Mouse (Mus musculus) skeletal muscle tissue, adult 2 months (tissue): ENCODE data around the gene Flywch1.
"Not testable (repeated sequence)": the region's sequence is repeated elsewhere in the genome, so short reads cannot be mapped to it uniquely, and the experiment has no call there.

ENCODE experiments used
- DNase-seq: peaks from one replicate; pipeline ENCODE4 v3.0.0-alpha.2; 2012; ENCODE audit warnings: low read depth, low spot score

The Flywch1 gene

DNA sequence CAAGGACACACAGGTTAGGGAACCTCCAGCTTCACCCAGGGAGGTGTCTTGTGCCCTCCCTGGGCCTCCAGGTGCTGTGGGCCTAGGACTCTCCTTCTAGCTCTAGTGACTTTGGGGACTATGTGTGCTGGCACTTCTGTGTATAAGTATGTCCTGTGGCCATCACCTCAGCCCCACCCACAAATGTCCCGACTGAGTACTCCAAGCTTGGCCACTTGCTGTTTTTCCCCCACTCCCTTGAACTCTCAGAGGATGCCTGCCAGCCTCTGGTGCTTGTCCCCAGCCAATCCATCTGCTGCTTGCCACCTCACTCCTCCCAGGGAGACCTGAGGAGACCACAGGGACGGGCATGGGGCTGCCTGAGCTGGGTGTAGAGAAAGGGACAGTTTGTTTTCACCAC lies 7.0 kb upstream of the Flywch1 start:
- DNase-seq, result no peak

DNA sequence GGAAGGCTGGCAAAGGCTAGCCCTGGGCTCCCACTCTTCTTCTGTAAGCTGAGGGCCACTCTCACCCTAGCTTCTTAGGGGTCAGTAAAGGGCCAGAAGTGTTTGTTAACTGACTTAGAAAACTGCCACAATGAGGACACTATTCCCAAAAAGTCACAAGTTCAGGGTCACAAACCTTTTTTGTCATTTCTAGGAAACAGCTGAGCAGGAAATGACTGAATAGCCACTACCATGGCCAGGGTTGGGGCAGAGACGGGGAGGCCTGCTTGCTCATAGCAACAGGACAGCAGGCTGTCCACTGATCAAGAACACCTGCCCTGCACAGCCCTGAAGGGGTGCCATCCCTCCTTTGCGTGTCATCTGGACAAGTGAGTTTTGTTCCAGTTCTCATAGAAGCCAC lies 5.7 kb upstream of the Flywch1 start:
- no peak for DNase-seq

DNA sequence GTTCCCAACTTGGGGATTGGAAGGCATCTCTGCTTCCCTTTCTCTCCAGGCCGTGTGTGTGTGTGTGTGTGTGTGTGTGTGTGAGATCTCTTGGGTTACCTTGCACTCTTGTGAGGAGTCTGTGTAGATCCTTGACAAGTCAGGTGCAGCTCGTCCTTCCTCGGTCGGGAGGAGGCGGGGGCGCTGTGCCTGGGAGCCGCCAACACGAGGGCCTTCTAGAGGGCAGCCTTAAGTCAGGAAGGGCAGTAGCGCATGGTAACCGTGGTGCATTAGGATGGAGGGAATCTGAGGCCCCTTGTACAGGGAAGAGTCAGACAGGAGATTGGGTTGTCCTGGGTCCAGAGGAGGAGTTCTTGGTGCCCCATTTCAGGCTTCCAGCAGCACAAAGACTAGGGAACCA lies 4.8 kb upstream of the Flywch1 start:
- DNase-seq, result no peak

DNA sequence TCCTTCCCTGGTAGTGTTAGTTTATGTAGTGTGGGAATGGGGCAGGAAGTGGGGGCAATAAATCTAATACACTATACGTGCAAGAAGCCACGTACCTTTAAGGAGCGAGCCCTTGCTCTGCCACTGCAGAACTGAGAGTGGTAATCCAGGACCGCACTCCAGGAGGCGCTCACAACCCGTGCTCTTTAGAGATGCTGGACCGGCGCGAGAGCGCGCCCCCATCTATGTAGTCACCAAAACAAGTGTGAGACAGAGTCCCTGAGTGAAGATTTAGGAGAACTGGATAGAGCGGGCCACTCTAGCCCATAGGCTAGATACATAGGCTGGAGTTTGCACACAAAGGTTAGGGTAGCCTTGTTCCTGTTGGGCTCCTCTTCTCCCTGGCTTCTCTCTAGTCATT lies 2.7 kb upstream of the Flywch1 start:
- DNase-seq, result peak; percentile 48

DNA sequence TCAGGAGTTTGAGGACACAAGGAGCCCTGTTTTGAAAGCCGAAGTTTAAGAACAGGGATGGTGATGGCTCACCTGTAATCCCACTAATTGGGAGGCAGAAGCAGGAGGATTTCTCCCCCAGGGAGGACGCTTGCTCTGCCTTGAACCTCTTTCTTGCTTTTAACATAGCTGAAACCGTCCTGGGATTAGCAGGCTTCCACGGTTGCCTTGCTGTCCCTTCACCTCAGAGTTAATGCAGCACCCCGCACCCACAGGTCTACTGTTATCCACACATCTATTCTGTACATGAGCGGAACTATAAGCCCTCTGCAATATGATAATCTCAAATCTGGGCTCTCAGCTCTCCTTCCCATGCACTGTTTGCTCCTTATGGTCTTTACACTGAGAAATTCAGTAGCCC lies 2.3 kb upstream of the Flywch1 start:
- DNase-seq, result no peak

DNA sequence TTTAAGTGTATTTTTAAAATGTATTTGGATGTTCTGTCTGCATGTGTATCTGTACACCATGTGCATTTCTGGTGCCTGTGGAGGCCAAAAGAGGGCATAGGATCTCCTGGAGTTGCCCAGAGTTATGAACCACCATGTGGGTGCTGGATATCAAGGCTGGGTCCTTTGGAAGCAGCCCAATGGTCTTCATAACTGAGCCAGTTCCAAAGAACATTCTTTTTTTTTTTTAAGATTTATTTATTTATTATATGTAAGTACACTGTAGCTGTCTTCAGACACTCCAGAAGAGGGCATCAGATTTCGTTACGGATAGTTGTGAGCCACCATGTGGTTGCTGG lies 786 bp upstream of the Flywch1 start:
- DNase-seq, result not testable (repeated sequence)

DNA sequence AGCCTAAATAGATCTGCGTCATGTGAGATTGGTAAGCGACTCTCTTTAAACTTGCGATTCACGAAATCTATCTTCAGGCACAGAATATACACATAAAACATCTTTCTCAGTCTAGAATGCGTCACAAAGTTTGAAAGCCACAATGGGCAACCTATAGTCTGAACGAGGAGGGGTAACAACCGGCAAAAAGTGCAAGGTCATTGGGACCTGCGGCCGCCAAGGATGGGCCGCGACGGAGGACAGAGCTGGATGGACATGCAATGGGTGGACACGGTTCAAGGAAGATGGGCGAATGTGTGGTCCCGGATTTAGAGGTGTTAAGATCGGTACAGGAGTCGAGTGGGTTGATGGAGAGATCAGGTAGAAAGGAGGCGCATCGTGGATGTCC lies 512 bp downstream of the Flywch1 start:
- no peak for DNase-seq

DNA sequence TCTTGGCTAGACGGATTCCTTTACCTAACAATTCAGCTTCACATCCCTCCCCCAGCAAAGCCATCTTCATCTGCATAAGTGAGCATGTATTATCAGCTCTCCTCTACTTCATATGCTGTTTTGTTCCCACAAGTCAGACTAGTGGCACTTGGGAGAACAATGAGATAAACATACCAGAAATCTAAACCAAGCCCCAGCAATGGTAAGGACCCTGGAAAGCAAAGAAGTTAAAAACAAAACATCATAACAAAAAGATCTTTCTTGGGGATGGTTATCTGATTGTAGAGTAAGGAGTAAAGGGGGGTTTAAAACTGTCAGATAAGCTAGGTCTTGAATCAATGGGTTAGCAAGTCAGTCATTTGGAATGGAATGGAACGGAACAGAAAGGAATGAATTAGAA lies 909 bp downstream of the Flywch1 start:
- DNase-seq, result no peak

DNA sequence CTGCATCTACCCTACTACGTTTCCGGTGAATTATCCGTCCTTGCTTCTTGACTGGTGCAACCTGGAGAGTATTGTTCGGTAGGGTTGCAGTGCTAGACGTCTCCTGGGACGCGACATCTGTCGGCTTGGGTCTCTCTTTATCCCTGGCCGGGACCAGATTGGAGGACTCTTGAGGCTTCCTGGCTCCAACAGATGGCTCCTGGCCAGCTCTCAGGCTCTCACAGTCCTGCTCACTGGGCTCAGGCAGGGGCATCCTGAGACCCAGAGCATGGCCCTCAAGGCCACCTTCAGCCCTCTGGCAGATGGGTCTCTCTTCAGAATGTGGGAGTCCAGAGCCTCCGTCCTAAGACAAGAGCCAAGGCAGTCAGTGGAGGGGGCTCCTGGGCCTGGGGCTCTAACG lies 8.4 kb downstream of the Flywch1 start:
- no peak for DNase-seq

DNA sequence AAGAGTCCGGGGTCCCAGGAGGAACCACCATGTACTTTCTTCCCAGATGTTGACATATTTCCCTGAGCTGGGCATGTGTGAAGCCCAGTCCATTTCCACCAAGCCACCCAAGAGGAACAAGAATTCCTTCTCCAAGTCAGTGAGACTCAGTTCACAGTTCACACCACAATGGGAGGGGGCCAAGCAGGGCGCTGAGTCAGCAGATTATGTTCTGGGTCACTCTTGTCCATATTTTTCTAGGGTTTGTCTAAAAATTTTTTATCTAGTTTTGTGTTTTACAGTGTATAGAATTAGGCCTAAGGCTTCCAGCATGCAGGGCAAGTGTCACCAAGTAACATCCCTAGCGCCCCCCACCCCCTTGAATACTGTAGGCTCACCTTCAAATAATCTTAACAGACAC lies 10.2 kb downstream of the Flywch1 start:
- DNase-seq, result no peak

DNA sequence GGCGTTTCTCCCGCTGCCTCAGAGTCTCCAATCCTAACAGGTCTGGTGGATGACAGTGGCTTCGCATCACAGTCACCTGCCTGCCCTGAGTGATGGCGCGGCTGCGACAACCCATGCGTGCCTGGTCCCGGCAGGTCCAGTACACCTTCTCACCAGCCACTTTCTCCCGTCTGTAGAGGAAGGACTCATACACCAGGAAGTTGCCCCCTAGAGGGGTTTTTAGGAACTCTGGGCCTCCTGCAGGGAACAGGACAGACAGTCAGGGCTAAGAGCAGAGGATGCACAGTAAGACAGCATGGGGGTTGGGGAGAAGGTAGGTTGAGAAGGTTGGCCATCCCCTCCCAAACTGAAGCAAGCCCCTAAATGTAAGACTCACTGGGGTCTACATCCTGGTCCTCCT lies 11.2 kb downstream of the Flywch1 start:
- no peak for DNase-seq

DNA sequence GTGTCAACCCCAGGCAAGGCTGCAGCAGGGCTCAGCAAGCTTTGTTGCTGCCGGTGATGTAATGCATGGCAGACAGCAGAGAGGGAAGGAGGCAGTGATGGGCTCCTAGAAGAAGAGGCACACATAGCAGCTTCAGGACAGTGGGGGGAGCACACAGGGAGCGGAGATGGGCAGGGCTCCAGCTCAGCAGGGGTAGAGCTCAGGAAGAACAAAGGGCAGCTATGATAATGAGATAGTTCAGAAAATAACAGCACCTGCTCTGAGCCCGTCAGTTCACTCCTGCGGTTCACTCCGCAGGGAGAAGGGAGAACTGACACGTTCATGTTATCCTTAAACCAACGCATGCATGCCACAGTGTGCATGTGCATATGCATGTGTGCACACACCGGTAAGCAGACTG lies 12.6 kb downstream of the Flywch1 start:
- DNase-seq, result no peak

DNA sequence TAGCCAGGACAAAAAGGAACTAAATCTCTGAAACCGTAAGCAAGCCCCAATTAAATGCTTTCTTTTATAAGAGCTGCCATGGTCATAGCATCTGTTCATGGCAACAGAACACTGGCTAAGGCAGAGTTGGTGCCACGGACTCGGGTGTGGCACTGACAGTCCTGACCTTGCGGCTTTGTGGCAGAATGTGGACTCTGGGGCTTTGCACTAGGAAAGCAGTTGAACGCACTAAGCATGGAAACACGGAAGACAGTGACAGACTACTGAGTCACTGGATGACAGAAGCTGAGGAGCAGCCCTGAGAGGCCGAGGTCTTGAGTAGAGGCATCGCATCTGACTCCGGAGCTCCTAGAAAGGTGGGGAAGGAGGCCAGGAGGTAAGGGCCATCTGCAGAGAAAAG lies 13.8 kb downstream of the Flywch1 start:
- no peak for DNase-seq

DNA sequence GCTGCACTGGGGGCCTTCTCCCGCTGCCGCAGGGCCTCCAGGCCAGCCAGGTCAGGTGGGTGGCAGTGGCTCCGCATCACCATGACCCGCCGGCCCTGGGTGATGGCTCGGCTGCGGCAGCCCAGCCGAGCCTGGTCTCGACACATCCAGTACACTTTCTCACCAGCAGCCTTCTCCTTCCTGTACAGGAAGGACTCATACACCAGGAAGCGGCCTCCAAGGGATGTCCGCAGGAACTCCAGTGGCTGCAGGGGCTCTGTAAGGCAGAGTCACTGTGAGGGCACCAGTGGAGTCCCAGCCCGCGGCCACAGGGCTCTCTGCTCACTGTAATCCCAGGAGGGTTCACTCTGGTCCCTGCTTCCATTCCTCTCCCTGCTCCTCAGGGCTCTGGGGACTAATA lies 15.7 kb downstream of the Flywch1 start:
- no peak for DNase-seq

DNA sequence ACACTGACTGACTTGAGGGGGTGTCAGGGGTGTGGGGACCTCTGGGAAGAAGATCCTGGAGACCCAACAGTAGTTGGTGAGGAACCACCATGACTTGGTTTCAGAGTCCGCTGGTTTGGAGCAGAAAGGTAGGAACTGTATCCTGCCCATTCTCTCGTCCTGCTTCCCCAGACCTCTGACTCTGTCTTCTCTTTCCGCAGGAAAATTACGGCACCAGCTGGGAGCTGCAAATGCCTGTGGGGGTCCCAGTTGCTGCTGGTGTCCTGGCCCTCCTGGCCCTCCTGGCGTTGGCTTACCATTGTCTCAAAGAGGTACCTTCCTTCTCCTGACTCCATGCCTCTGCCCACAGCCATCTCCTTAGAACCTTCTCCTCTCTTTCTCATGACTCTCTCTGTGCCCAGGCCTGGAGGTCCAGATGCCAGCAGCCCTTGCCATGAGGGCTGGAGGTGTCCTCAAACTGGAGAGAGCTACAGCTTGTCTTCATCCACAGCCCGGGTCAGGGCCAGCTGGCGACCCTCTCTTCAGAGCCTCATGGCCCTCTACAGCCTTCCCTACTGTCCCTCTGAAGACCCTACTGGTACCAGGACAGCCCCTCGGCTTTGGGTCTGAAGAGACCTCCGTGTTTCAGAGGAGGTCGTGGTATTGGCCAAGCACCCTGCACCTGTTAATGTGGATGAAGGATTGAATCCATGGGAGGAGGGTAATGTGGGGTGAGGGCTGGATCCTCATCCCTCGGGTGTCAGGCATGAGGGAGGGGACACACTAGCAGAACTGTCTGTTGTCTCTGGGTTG lies 21.8 kb downstream of the Flywch1 start:
- DNase-seq, result no peak

DNA sequence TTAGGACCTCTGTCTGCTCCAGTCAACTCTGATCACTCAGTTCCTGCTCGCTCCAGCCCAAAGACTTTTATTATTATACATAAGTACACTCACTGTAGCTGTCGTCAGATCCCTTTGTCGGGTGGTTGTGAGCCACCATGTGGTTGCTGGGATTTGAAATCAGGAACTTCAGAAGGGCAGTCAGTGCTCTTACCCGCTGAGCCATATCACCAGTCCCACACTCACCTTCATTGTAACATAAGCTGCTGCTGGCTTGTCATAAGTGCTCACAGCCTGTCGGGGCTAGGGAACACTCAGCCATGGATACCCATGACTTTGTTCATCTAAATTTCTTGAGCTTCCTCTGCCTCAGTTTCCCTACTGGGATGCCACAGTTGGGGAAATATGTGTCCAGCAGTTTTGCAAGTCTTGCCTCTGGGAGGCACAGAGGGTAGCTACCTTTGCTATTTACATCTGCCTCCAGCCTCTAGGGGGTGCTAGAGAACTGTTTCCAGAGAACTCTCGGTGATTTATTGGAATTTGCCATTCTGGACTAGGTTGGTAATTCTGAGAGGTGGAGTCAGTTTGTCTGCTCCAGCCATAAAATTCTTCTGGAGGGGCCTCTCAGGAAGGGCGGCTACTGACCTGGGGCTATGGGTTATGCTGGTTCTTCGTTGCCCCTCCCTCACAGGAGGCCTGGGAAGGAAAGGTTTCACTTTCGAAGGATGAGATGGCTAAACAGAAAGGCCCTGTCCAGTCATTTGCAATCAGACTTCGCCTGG lies 22.6 kb downstream of the Flywch1 start:
- peak; percentile 75 for DNase-seq

DNA sequence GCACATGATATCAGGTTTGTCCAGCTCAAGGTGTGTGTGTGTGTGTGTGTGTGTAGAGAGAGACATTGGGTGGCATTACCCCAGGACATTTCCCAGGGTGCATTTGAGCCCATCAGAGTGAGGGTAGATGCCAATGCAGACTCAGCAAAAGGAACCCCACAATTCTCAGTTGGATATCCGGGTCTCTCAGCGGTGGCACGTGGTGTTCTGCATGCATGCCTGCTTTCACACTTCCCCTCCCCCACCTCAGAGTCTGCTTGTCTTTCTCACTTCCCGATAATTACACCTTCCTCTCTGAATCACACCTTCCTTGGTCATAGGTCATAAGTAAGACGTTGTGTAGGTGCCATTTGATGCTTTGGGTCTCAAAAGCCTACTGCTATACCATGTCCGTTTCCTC lies 23.4 kb downstream of the Flywch1 start:
- DNase-seq, result no peak

DNA sequence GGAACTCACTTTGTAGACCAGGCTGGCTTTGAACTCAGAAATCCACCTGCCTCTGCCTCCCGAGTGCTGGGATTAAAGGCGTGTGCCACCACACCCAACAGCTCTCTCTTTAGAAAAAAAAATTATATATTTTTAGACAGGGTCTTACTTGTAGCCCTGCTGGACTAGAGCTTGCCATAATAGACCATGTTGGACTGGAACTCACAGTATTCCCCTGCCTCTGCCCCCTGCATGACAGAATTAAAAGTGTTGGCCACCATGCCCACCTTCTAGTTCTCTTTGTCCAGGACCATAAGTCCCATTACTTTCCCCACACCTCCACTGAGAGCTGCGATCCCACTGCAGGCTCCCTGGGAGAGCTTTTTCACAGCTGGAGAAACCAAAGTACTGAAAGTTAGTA lies 23.9 kb downstream of the Flywch1 start:
- no peak for DNase-seq

DNA sequence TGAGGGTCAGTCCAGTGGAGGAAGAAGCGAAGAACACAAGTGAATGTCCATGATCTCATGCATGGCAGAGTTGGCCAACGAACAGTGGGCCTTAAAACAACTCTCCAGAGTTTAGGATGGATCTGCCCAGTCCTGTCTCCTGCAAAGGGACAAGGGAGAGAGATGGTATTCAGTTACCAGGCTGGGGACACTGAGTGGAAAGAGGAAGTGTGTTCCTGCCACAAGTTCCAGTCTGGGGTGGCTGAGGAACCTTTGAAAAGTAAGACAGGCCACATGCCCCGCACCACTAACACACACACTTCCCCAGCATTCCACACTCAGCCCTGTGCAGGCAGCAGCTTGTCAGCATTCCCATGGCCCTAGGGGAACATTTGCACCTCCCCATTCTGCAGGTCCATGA lies 24.6 kb downstream of the Flywch1 start:
- no peak for DNase-seq

DNA sequence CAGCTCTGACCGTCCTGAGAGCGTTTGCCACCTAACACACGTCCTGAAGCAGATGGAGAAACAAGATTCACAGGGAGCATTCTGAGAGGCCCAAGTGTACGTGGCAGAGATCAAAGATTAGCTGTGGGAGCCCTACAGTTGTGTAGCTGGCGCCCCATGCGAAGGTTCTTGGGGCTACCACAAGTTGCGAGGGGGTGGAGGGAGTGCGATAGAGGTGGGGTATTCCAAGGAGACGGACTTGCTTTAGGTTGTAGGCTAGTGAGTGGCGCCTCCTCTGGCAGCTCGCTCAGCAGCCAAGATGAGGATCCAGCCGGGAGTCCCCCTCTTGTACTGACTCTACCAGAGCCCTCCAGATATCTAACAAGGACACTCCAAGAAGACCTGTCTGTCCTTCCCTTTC lies 25.1 kb downstream of the Flywch1 start:
- DNase-seq, result no peak

DNA sequence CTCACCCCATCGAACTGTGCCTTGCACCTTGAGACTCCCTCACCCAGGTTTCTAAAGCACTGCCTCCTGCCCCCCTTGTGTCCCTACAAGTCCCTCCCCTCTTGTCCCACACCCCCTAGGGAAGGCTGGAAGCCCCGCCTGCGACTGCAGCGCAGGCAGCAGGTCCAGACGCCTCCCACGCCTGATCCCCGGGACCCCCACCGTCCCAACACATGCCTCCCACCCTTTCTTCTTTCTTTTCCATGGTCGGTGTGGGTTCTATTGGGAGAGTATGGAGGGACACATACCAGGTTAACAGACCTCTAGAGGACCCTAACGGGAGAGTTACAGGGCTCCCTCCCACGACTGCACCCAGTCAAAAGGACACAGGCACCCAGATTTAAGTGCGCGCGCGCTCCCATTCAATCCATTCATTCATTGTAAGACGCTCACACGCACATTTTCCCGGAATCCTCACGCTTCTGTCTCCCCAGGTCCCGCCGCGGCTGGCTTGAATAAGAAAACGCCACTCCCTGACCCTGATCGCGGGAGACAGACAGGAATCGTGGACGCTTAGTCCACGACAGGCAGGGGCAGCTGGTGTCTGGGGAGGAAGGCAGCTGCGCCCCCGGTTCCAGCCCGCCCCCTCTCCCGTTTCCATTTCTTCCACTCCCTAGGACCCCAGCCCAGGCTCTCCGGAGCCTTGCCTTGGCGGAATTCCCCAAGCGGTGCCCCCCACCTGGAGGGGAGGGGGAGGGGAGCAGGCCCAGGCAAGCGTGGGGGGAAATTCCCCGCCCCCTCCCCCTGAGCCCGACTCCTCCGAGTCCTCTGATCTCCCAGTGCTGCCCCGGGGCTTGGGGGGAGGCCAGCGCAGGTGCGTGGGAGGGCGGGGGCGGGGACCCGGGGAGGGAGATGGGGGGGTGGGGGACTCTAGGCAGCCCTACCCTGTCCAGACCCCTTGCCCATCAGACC lies 25.8 kb downstream of the Flywch1 start, which contains the start of gene Kremen2:
Gene Kremen2 (minus strand): TSS at position 533 of the 951 bp plus-strand sequence.
- DNase-seq, result no peak

DNA sequence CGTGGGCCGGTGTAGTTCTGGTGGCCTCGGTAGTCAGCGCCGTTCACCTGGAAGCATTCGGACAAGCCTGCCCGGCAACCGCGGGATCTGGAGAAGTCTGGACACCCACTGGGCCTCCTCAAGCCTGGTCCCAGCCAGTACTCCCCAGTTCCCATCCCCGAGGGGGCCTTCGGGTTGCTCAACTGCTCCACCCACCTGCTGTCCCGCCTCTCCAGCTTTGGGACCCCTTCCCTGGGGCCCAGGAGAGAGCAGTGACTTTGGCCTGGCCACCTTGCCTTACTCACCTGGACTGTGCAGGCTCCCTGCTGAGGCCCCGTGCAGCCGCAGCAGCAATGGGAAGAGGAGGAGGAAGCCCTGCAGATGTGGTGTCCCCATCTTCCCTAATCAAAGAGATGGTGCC lies 26.8 kb downstream of the Flywch1 start:
- no peak for DNase-seq
